Mouse (Mus musculus) cerebellum, postnatal 10 days (tissue): Measurements from ENCODE around the gene Cyp2s1.
A peak's percentile ranks its signal among the peaks of the same experiment; 100 is the strongest.

Experiments
- DNase-seq, 2 experiments: peaks; one replicate each; pipeline ENCODE4 v3.0.0; 2021; ENCODE audit warnings: mixed read lengths in 2 of 2

The Cyp2s1 gene

GRCm38 (mm10) chr7:25816241-25816919 lies at the start of gene Cyp2s1:
TSS of gene Cyp2s1 (minus strand) at chr7:25816913.
- peak in 1 of 2 experiments; percentile 15 for DNase-seq

DNA sequence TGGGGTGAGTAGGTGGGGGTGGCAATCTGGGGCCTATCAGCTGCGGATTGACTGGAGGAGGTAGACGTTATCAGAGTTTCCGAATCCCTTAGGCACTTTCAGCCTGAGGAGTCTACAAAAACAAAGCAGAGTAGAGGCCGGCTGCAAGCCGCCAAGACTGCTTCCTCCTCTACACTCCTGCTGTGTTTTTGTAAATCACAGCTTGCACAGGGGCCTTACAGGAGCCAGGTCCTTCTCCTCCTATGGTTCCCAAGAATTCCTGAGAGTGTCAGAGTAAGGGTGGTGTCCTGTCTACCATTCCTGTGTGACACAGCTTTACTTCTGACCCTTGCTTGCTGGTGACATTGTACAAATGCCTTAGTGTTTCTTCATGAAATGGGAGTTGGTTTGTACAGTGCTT lies 48.1 kb upstream of the Cyp2s1 start:
- no peak for DNase-seq

DNA sequence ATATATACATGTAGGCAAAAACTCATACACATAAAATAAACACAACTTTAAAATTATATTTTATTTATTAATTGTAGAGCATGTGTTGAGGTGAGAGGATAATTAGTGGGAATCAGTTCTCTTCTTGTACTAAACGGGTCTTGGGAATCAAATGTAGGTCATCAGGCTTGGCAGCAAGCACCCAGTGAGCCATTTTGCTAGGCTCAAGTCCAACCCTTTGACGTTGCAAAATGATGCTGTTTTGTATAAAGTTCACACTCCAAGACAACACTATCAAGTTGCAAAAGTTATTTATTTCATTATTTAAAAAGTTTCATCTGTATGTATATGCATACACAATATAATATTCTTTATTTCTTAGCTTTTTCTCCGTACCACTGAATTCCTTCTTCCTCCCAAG lies 47.0 kb upstream of the Cyp2s1 start:
- DNase-seq = peak in 1 of 2 experiments; percentile 5

- DNase-seq = no peak
Measured at GRCm38 (mm10) chr7:25862365-25862764, 45.7 kb upstream of the Cyp2s1 start.

GRCm38 (mm10) chr7:25859962-25860870 lies 43.5 kb upstream of the Cyp2s1 start:
- DNase-seq = peak; percentile 5 to 16

- peak; percentile 70 to 73 for DNase-seq
Measured at GRCm38 (mm10) chr7:25855082-25855481, 38.4 kb upstream of the Cyp2s1 start.

GRCm38 (mm10) chr7:25848444-25848812 lies 31.7 kb upstream of the Cyp2s1 start:
- peak; percentile 22 to 40 for DNase-seq

DNA sequence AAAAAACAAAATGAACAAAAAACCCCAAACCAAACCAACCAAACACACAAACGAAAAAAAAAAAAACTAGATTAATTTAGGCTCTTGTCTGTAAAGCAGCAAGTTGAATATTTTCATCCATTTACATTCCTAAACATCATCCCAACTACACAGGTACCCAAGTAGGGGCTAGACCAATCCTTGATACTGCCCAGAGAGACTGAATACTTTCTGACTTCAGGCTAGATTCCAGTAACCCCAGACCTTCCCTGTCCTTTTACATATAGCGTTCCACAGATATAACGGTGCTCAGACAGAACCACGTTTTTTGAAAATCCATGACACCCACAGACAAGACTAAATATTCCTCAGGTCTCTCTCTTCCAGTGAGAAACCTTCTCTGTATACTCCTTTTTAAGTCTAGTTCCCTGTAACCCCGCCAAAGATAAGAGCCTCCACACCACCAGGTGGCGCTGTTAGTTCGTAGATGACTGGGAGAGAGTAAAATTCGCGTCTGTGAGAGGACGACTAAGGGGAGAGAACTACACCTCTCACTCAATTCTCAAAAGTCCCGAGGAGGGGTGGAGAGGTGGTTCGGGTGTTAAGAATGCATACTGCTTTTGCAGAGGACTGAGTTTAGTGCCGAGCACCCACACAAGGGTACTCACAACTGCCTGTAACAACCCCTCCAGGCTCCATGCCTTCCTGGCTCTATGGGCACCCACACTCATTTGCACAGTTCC lies 31.2 kb upstream of the Cyp2s1 start:
- DNase-seq = peak; percentile 92 to 95

DNA sequence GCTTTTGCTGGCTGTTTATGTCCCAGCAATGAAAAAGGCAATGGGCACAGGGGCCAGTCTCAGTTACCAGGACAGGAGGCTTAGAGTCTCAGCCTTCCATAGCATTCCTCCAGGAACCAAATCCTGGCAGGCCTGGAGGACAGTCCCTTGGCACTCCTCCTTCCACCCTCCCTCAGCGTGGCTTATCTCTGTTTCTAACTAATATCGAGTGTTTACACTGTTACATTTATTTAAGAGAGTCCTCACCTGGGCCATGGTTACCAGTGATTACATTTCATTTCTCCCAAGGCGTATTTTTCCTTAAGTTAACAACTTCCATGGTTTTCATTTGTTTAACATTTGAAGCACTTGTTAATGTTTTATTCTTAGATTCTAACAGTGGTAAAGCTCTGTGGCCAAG lies 28.2 kb upstream of the Cyp2s1 start:
- no peak for DNase-seq

DNA sequence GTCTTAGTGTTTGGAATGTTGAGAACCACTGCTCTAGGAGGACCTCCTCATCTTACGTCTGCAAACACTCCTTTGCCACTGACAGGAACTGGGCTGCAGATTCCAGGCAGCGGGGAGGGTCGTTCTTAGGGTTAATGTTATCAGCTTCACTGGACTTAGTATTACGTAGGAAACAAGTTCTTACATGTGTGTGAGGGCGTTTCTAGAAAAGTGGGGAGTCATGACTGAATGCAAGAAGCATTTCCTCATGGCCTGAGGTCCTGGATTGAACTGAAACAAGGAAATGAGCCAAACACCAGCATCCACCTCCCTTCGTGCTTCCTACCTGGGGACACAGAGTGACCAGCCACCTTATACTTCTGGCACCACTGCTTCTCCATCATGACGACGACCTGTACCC lies 27.7 kb upstream of the Cyp2s1 start:
- no peak for DNase-seq

GRCm38 (mm10) chr7:25843492-25843891 lies 26.8 kb upstream of the Cyp2s1 start:
- DNase-seq = peak; percentile 9 to 13

DNA sequence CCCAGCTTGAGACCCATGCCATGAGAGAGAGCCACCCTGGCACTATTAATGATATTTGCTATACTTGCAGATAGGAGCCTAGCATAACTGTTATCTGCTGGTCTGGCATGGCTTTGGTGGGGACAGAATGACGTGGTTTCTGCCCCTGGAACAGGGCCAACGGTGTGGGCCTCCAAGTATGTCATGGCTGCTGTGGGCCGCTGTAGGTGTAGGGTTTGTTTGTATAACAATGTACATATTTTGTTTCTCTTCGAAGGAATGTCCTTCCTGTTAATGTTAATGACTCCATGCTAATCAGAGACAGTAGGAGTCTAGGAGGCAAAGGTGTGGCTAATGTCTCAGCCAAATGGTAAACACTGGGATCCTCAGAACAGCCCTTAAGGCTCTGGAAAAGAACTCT lies 24.2 kb upstream of the Cyp2s1 start:
- DNase-seq = no peak

GRCm38 (mm10) chr7:25835188-25835891 lies 18.6 kb upstream of the Cyp2s1 start:
- no peak for DNase-seq

DNA sequence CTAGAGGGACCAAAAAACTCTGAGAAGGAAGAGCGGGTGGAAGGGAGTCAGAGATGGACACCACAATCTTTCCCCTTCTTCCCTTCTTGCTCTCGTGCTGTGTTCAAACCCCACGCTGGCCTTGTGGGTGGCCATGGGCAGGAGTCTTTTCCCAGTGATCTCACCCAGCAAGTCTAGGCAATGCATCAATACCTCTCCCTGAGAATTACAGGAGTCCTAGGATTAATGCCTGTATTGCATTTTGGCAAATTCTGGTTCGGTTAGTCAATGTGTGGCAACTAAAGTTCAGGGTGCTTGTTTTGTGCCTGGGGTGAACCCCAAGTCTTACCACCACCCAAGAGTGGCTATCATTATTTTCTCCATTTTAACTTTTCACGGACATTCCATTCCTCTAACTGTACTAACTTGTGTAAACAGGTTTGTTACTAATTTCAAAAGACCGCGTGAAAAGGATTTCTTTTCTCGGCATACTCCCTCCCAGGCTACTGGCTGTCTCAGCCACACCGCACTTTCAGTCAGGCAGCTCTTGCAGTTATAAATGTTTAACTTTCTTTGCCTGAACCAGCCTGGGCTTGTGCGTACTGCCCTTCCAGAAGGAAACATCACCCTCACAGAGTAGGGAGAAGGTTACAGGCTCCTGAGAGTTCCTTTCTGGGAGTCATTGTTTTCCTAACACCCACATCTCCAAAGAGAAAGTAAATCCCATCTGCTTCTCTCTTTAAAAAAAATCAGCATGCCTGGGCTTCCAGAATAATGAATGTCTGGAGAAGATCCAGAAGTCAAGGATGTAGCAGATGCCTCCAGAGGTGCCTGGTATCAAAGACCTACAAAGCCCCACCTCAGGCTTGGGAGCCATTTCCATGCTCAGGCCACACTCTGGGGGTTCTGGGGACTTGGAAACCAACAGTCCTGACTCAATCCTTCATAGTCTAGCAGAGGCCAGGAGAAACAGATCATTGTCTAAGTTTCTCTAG lies 15.1 kb upstream of the Cyp2s1 start:
- no peak for DNase-seq

DNA sequence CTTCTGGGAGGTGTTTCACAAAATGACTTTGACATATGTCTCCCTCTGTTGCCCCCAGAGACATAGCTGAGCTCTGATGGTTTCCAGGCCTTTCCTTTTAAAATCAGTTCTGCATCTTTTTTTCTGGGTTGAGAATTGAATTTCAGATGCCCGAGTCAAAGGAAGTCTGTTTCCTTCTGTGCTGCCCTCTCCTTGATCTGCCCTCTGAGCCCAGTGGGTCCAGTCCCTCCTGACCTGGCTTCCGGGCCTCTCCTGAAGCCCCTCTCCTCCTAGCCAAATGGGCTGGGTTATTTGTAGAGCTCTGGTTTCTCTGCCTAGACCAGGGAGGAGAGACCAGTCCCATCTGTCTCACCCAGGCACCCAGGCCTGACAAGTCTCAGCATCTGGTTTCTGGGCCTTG lies 13.5 kb upstream of the Cyp2s1 start:
- no peak for DNase-seq

DNA sequence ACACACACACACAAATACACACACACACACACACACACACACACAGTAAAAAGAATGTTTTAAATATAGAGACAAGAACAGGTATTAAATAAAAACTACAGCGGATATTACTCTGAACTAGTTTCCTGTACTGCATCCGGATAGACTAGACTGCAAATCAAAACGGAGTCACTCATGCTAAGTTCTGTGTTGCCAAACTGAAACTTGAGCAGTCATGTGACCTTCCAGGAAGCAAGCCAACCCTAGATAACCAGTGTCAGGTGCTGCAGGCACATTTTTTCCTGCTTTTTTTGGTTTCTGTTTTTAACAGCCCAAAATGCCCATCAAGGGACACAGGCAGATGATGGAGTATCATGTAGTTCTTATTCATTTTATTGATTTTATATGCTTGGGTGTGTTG lies 10.5 kb upstream of the Cyp2s1 start:
- DNase-seq = no peak

GRCm38 (mm10) chr7:25826029-25826428 lies 9.3 kb upstream of the Cyp2s1 start:
- no peak for DNase-seq

DNA sequence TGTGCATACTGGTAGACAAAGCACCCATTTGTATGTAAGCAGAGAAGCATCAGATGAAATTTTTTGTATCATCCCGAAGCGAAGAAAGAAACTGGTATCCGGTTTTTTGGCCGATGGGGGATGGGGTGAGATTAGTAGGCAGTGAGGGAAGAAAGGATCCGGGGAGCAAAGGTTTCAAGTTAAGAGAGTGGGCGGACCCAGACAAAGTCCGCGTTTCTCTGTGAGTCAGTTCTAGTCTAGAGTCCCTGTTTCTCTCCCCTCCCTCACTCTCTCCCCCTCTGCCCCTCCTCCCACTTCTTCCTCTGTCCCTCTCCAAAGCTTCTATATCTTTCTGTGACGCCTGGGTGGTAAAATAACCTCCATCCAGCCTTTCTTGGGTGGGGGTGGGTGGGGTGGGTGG lies 8.3 kb upstream of the Cyp2s1 start:
- no peak for DNase-seq

- DNase-seq = no peak
Measured at GRCm38 (mm10) chr7:25815571-25815970, 1.1 kb downstream of the Cyp2s1 start.

DNA sequence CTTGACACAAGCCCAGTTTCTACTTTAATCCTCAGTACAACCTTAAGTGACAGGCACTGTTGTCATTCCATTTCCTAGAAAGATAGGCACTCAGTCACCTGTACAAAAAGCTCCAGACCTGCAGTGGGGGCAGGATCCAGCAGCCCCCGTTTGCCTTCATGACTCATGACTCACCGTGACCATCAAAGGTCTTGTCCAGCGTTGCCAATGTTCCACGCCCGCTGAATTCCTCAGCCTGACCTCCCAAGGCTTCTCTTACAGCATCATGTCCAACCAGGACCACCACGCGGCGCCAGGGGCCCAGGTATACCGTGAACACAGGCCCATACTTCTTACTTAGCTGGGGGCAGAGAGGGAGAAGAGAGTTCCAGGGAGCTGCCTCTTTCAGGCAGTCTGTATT lies 2.0 kb downstream of the Cyp2s1 start:
- DNase-seq = no peak

GRCm38 (mm10) chr7:25812195-25812594 lies 4.5 kb downstream of the Cyp2s1 start:
- no peak for DNase-seq

DNA sequence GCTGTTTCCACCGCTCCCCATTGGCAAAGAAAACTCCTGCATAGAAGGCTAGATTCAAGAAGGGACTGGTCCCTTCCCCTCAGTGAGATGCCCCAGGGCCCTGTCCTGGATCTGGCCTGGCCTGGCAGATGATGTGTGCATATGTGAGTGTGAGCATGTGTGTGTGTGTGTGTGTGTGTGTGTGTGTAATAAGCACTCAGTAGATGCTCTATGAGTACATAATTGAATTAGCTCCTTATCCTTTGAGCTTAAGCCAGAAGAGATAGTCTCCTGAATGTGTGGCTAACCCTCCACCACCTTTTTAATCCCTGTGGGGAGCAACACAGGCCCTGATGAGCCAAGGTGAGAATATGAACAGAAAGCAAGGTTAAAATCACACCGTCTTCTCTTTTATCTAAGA lies 5.0 kb downstream of the Cyp2s1 start:
- peak in 1 of 2 experiments; percentile 33 for DNase-seq
